Mouse (Mus musculus) B cell, adult (primary cell): ENCODE measurements around the gene Krt72. TPM values are rescaled to one million over a fixed set of nuclear protein-coding genes. Genes with fewer than 3 reads are reported as not detected.

ENCODE experiments used
- total RNA-seq: library from RNA; stranded (reverse); gene quantifications from 4 replicates; pipeline ENCODE4 v1.2.4, GENCODE M21; 2023; ENCODE audit not compliant: inconsistent age

The Krt72 gene
- total RNA-seq: not detected in 4 replicates

DNA sequence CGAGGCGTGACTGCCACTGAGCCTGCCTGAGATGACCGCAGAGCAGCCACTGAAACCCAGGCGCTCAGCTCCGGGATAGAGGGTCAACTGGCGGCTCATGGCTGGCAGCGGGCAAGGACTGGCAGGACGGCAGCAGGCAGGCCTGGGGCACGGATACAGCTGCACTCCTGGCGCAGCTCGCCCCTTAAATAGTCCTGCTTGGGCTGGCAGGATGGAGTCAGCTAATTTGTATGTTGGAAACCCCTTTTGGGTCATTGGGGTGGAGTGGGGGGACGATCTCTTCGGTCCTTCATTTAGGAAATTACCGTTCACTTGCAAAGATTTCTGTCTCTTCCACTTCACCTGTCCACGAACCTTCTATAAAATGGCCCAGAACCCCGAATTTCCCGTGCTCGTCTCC, at the start of gene Krt72:
Gene Krt72, minus strand, starts transcription at position 101 of the 400 bp plus-strand sequence.

DNA sequence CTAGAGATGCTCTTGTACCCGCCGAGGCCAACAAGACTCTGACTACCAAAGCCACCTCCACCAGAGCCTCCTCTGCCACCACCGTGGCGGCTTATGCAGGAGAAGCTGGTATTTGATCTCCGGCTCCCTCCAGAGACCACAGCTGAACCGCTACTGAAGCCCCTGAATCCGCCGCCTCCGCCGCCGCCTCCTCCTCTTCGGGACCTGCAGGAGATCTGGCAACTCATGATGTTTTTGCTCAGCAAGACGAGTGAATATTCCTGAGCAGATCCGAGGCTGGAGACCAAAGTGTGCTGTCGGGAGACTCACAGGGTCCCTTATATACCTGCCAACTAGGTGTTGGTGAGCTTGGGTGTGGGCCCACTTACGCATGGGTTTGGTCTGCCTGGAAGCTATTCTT, 31.6 kb upstream of the Krt72 start, which contains the start of gene Krt2:
Gene Krt2, minus strand, starts transcription at position 295 of the 400 bp plus-strand sequence.

GRCm38 (mm10) chr15:101802296-101802835, 16.1 kb upstream of the Krt72 start, which contains the start of gene Krt73:
TSS of gene Krt73 (minus strand) at chr15:101802346.

GRCm38 (mm10) chr15:101742711-101743110, 43.5 kb downstream of the Krt72 start, which contains the start of gene Krt71:
TSS of gene Krt71 (minus strand) at chr15:101743109.

Other genes with a start within 250 kb of the Krt72 start
- not detected in 4 replicates for gene Krt82, start 235.8 kb downstream of the Krt72 start, total RNA-seq
- not detected in 4 replicates for gene Krt90, start 223.5 kb downstream of the Krt72 start, total RNA-seq
- not detected in 4 replicates for gene Krt75, start 212.6 kb downstream of the Krt72 start, total RNA-seq
- not detected in 4 replicates for gene Gm5414, start 158.3 kb downstream of the Krt72 start, total RNA-seq
- not detected in 4 replicates for gene Gm5478, start 139.1 kb downstream of the Krt72 start, total RNA-seq
- gene Krt6b, start 106.2 kb downstream of the Krt72 start, total RNA-seq: not detected in 4 replicates
- gene Krt6a, start 92.2 kb downstream of the Krt72 start, total RNA-seq: not detected in 4 replicates
- not detected in 4 replicates for gene Krt5, start 73.6 kb downstream of the Krt72 start, total RNA-seq
- gene Krt71, start 43.4 kb downstream of the Krt72 start, total RNA-seq: not detected in 4 replicates
- not detected in 4 replicates for gene Krt73, start 15.9 kb upstream of the Krt72 start, total RNA-seq
- not detected in 4 replicates for gene Krt2, start 31.7 kb upstream of the Krt72 start, total RNA-seq
- not detected in 4 replicates for gene Krt1, start 64.3 kb upstream of the Krt72 start, total RNA-seq
- not detected in 4 replicates for gene Krt77, start 83.2 kb upstream of the Krt72 start, total RNA-seq
- gene Krt76, start 106.5 kb upstream of the Krt72 start, total RNA-seq: not detected in 4 replicates
- gene Krt4, start 138.3 kb upstream of the Krt72 start, total RNA-seq: not detected in 4 replicates
- not detected in 4 replicates for gene Krt79, start 153.9 kb upstream of the Krt72 start, total RNA-seq
- gene Krt78, start 167.8 kb upstream of the Krt72 start, total RNA-seq: not detected in 4 replicates
- not detected in 4 replicates for gene Krt8, start 218.0 kb upstream of the Krt72 start, total RNA-seq
- 0.48 TPM in 1 of 4 replicates, not detected in the others for gene Krt18, start 241.7 kb upstream of the Krt72 start, total RNA-seq